Mouse (Mus musculus) heart, embryonic 15.5 days (tissue): ENCODE measurements around the gene Ebna1bp2. TPM values are rescaled to one million over a fixed set of nuclear protein-coding genes. Genes with fewer than 3 reads are reported as not detected.

Experiments used
- ATAC-seq: fragments of 200-750 bp; cut with Nextera tagmentation; replicated peaks from 2 replicates; pipeline ENCODE4 v1.8.0; 2017; ENCODE audit warnings: low read depth, moderate TSS enrichment; ENCODE audit not compliant: insufficient number of reproducible peaks, insufficient read depth, low FRiP score
- H3K27ac ChIP-seq: fragments of 300-500 bp; sonication (generic); 2 replicates; pipeline ENCODE4 v1.5.1; 2015; ENCODE audit warnings: mild to moderate bottlenecking, inconsistent platforms
- H3K27me3 ChIP-seq: fragments of 300-500 bp; sonication (generic); 2 replicates; pipeline ENCODE4 v1.6.1; 2015; ENCODE audit warnings: inconsistent platforms
- H3K36me3 ChIP-seq: fragments of 300-500 bp; sonication (generic); 2 replicates; pipeline ENCODE4 v1.6.1; 2015; ENCODE audit warnings: mild to moderate bottlenecking, inconsistent platforms
- H3K4me1 ChIP-seq: fragments of 300-500 bp; sonication (generic); replicated peaks from 2 replicates; pipeline ENCODE4 v1.6.1; 2015; ENCODE audit warnings: inconsistent platforms
- H3K4me2 ChIP-seq: fragments of 300-500 bp; sonication (generic); 2 replicates; pipeline ENCODE4 v1.6.1; 2015; ENCODE audit warnings: inconsistent platforms, mild to moderate bottlenecking, moderate library complexity
- H3K4me3 ChIP-seq: fragments of 300-500 bp; sonication (generic); 2 replicates; pipeline ENCODE4 v1.5.1; 2015; ENCODE audit warnings: mild to moderate bottlenecking, inconsistent platforms
- H3K9ac ChIP-seq: fragments of 300-500 bp; sonication (generic); 2 replicates; pipeline ENCODE4 v1.6.1; 2015; ENCODE audit warnings: mild to moderate bottlenecking, inconsistent platforms
- H3K9me3 ChIP-seq: fragments of 300-500 bp; sonication (generic); replicated peaks from 2 replicates; pipeline ENCODE4 v1.6.1; 2016; ENCODE audit warnings: inconsistent platforms
- WGBS: fragments of 180-500 bp; shearing (Covaris S2); methylation state at CpG from one replicate; pipeline ENCODE4 v1.1.7; 2015; ENCODE audit warnings: mixed read lengths; 5-methylcytosine and 5-hydroxymethylcytosine counted together
- polyA plus RNA-seq: library from polyadenylated mRNA; unstranded; fragments of >200 nt; fragmentation: Nextera tagmentation; extraction: Ambion mirVana; gene quantifications from 2 replicates; pipeline ENCODE4 v1.2.1, GENCODE M21; 2015

The Ebna1bp2 gene
- polyA plus RNA-seq: 77.8 and 78.4 TPM in 2 replicates

- peak within 1 kb of the TSS; percentile 32; the same call in 1 of the 2 replicates for H3K27ac ChIP-seq
- H3K9ac ChIP-seq: peak within 1 kb of the TSS; percentile 70
- 1% methylated on average over 32 of the region's 41 CpGs for WGBS
- H3K27me3 ChIP-seq: no peaks in the 10 kb centered on the region
- H3K9me3 ChIP-seq: no peaks in the 10 kb centered on the region
- H3K4me2 ChIP-seq: peak within 1 kb of the TSS; percentile 89
- H3K4me1 ChIP-seq: peaks cover 11% of the 10 kb centered on the region
- peaks cover 22% of the 10 kb centered on the region for H3K36me3 ChIP-seq
- H3K4me3 ChIP-seq: peak within 1 kb of the TSS; percentile 69
- ATAC-seq: peak; percentile 84
Measured at GRCm38 (mm10) chr4:118620279-118620966, at the start of gene Ebna1bp2, which contains the start of gene Cfap57. TSS of gene Ebna1bp2 (plus strand) at chr4:118620799. TSS of gene Cfap57 (minus strand) at chr4:118620777.

- 79% methylated on average over 14 of the region's 15 CpGs for WGBS
- H3K4me2 ChIP-seq: no peak overlapping the region
- no peaks in the 10 kb centered on the region for H3K9me3 ChIP-seq
- no peaks in the 10 kb centered on the region for H3K4me1 ChIP-seq
- H3K36me3 ChIP-seq: no peaks in the 10 kb centered on the region
- no peak overlapping the region for H3K9ac ChIP-seq
- H3K27ac ChIP-seq: no peak overlapping the region
- peaks cover 62% of the 10 kb centered on the region for H3K27me3 ChIP-seq
- ATAC-seq: no peak
- H3K4me3 ChIP-seq: no peak overlapping the region
Measured at GRCm38 (mm10) chr4:118571441-118571840, 49.2 kb upstream of the Ebna1bp2 start.

GRCm38 (mm10) chr4:118576097-118576496 lies 44.5 kb upstream of the Ebna1bp2 start:
- Histone ChIP-seq H3K27ac (no peak overlapping the region), H3K4me2 (no peak overlapping the region), H3K27me3 (peaks cover 53% of the 10 kb centered on the region), H3K4me3 (no peak overlapping the region), H3K9ac (no peak overlapping the region), H3K4me1 (no peaks in the 10 kb centered on the region), H3K9me3 (no peaks in the 10 kb centered on the region), H3K36me3 (no peaks in the 10 kb centered on the region)
- ATAC-seq: 0 out of 2 replicates have a peak, but pooled peaks have one; percentile 10
- 4% methylated on average over 6 of the region's 6 CpGs for WGBS

- H3K9ac ChIP-seq: no peak overlapping the region
- H3K4me2 ChIP-seq: no peak overlapping the region
- 43% methylated on average over 13 of the region's 13 CpGs for WGBS
- H3K27ac ChIP-seq: no peak overlapping the region
- H3K27me3 ChIP-seq: peaks cover 38% of the 10 kb centered on the region
- no peaks in the 10 kb centered on the region for H3K36me3 ChIP-seq
- H3K9me3 ChIP-seq: no peaks in the 10 kb centered on the region
- ATAC-seq: no peak
- H3K4me3 ChIP-seq: no peak overlapping the region
- no peaks in the 10 kb centered on the region for H3K4me1 ChIP-seq
Measured at GRCm38 (mm10) chr4:118579313-118579712, 41.3 kb upstream of the Ebna1bp2 start.

- ATAC-seq: no peak
- no peak overlapping the region for H3K27ac ChIP-seq
- H3K36me3 ChIP-seq: no peaks in the 10 kb centered on the region
- no peaks in the 10 kb centered on the region for H3K9me3 ChIP-seq
- no peak overlapping the region for H3K9ac ChIP-seq
- no peaks in the 10 kb centered on the region for H3K4me1 ChIP-seq
- no peak overlapping the region for H3K4me2 ChIP-seq
- WGBS: 45% methylated on average over 11 of the region's 11 CpGs
- H3K27me3 ChIP-seq: peaks cover 23% of the 10 kb centered on the region
- no peak overlapping the region for H3K4me3 ChIP-seq
Measured at GRCm38 (mm10) chr4:118581508-118581907, 39.1 kb upstream of the Ebna1bp2 start.

GRCm38 (mm10) chr4:118582629-118583028 lies 38.0 kb upstream of the Ebna1bp2 start:
- no peaks in the 10 kb centered on the region for H3K36me3 ChIP-seq
- H3K9me3 ChIP-seq: no peaks in the 10 kb centered on the region
- no peaks in the 10 kb centered on the region for H3K4me1 ChIP-seq
- no peak overlapping the region for H3K4me3 ChIP-seq
- H3K9ac ChIP-seq: no peak overlapping the region
- WGBS: 89% methylated on average over 8 of the region's 8 CpGs
- ATAC-seq: no peak
- H3K27ac ChIP-seq: no peak overlapping the region
- H3K27me3 ChIP-seq: peaks cover 17% of the 10 kb centered on the region
- H3K4me2 ChIP-seq: no peak overlapping the region

GRCm38 (mm10) chr4:118589053-118589732 lies 31.4 kb upstream of the Ebna1bp2 start:
- no peaks in the 10 kb centered on the region for H3K4me1 ChIP-seq
- no peak overlapping the region for H3K4me2 ChIP-seq
- no peaks in the 10 kb centered on the region; the same call in 1 of the 2 replicates for H3K27me3 ChIP-seq
- WGBS: 57% methylated on average over 12 of the region's 12 CpGs
- H3K9ac ChIP-seq: no peak overlapping the region
- no peak for ATAC-seq
- H3K4me3 ChIP-seq: no peak overlapping the region
- no peaks in the 10 kb centered on the region for H3K36me3 ChIP-seq
- H3K27ac ChIP-seq: no peak overlapping the region
- H3K9me3 ChIP-seq: no peaks in the 10 kb centered on the region

GRCm38 (mm10) chr4:118589733-118590130 lies 30.9 kb upstream of the Ebna1bp2 start:
- Histone ChIP-seq H3K27ac (no peak overlapping the region), H3K9me3 (no peaks in the 10 kb centered on the region), H3K27me3 (no peaks in the 10 kb centered on the region; the same call in 1 of the 2 replicates), H3K4me1 (no peaks in the 10 kb centered on the region), H3K4me2 (no peak overlapping the region), H3K9ac (no peak overlapping the region), H3K36me3 (no peaks in the 10 kb centered on the region), H3K4me3 (no peak overlapping the region)
- 6% methylated on average over 7 of the region's 7 CpGs for WGBS
- ATAC-seq: no peak

- peaks cover 6% of the 10 kb centered on the region; the same call in 1 of the 2 replicates for H3K27me3 ChIP-seq
- no peak overlapping the region for H3K9ac ChIP-seq
- H3K4me3 ChIP-seq: no peak overlapping the region
- no peaks in the 10 kb centered on the region for H3K4me1 ChIP-seq
- no peaks in the 10 kb centered on the region for H3K9me3 ChIP-seq
- ATAC-seq: no peak
- 40% methylated on average over 4 of the region's 4 CpGs for WGBS
- H3K36me3 ChIP-seq: no peaks in the 10 kb centered on the region
- H3K27ac ChIP-seq: no peak overlapping the region
- no peak overlapping the region for H3K4me2 ChIP-seq
Measured at GRCm38 (mm10) chr4:118604065-118604464, 16.5 kb upstream of the Ebna1bp2 start.

- Histone ChIP-seq H3K4me1 (no peaks in the 10 kb centered on the region), H3K4me2 (no peak overlapping the region), H3K27ac (no peak overlapping the region), H3K36me3 (no peaks in the 10 kb centered on the region), H3K9ac (no peak overlapping the region), H3K4me3 (no peak overlapping the region), H3K9me3 (no peaks in the 10 kb centered on the region), H3K27me3 (peaks cover 39% of the 10 kb centered on the region)
- 57% methylated on average over 3 of the region's 3 CpGs for WGBS
- ATAC-seq: no peak
Measured at GRCm38 (mm10) chr4:118609836-118610235, 10.8 kb upstream of the Ebna1bp2 start.

GRCm38 (mm10) chr4:118612619-118613018 lies 8.0 kb upstream of the Ebna1bp2 start:
- H3K9me3 ChIP-seq: no peaks in the 10 kb centered on the region
- no peak overlapping the region for H3K27ac ChIP-seq
- H3K27me3 ChIP-seq: peaks cover 39% of the 10 kb centered on the region
- ATAC-seq: no peak
- H3K36me3 ChIP-seq: no peaks in the 10 kb centered on the region
- no peak overlapping the region for H3K4me3 ChIP-seq
- H3K9ac ChIP-seq: no peak overlapping the region
- 21% methylated on average over 11 of the region's 11 CpGs for WGBS
- H3K4me2 ChIP-seq: no peak overlapping the region
- H3K4me1 ChIP-seq: no peaks in the 10 kb centered on the region
